In genomic region chr10:77434457-77435151, GRCm38 (mm10) we compare ENCODE assay signal across 8 mouse cellular contexts. TPM values are rescaled to one million over a fixed set of nuclear protein-coding genes. Genes with fewer than 3 reads are reported as not detected.
DNase-seq lines count a peak whose midpoint lies in the region; ATAC-seq lines count a peak whose summit lies in the region.

No protein-coding gene starts in this region.

- no peaks in the 10 kb centered on the region for H3K27me3 ChIP-seq in intestine, embryonic 15.5 days (replicated peaks)

- peak; percentile 46 for DNase-seq in adrenal gland, adult 2 months
- no peak for DNase-seq in adrenal gland, adult 18-20 months (ENCODE audit: low spot score in 2 of 2)
- peak; percentile 54 to 59 for DNase-seq in cerebellum, postnatal 10 days
- peak; percentile 98 for DNase-seq in heart, adult 11 months
- peak; percentile 84 to 88 for DNase-seq in left cerebral cortex, adult 9 months (ENCODE audit: low spot score in 2 of 2)
- peak; percentile 81 for DNase-seq in right cerebral cortex, postnatal 25 days
- DNase-seq in c-Kit-positive CD71-positive TER-119-positive erythroid progenitor cells, embryonic 14.5 days (ENCODE audit: low spot score): no peak

- 45% methylated on average over 18 of the region's 18 CpGs for WGBS in intestine, embryonic 15.5 days

- H3K4me2 ChIP-seq in intestine, embryonic 15.5 days (replicated peaks): peak overlapping the region; percentile 18

- peak overlapping the region; percentile 33; the same call in 1 of the 2 replicates for H3K27ac ChIP-seq in intestine, embryonic 15.5 days

- no peak overlapping the region for H3K4me3 ChIP-seq in intestine, embryonic 15.5 days (replicated peaks)

- H3K4me1 ChIP-seq in intestine, embryonic 15.5 days (replicated peaks): peaks cover 5% of the 10 kb centered on the region; the same call in 1 of the 2 replicates

- ATAC-seq in intestine, embryonic 15.5 days: no peak

- no peaks in the 10 kb centered on the region for H3K9me3 ChIP-seq in intestine, embryonic 15.5 days

- no peaks in the 10 kb centered on the region for H3K36me3 ChIP-seq in intestine, embryonic 15.5 days

- no peak overlapping the region for H3K9ac ChIP-seq in intestine, embryonic 15.5 days

RNA-seq across cellular contexts. Expression of gene Adarb1, which starts 16.5 kb away (rescaled TPM):
- total RNA-seq in adrenal gland, adult 2 months (2021): 10 to 100 TPM; 14.4 to 23.5 TPM
- polyA plus RNA-seq in adrenal gland, adult 2 months (2012; rRNA removed): 11.3 and 13.5 TPM in 2 replicates
- total RNA-seq in adrenal gland, adult 18-20 months (2021): 100 to 1,000 TPM in 1 of 2 experiments, 10 to 100 TPM in 1; 31.3 to 113 TPM
- polyA plus RNA-seq in intestine, embryonic 15.5 days (2015; fragmentation: Nextera tagmentation; extraction: Ambion mirVana): 4.4 and 5.8 TPM in 2 replicates

Comparison
In these comparisons a context has a peak if more than half of its experiments do, and no peak if none do; other contexts are left out.
1. DNase-seq: peak in adrenal gland, adult 2 months (single experiment), cerebellum, postnatal 10 days (2 of 2), heart, adult 11 months (single experiment), left cerebral cortex, adult 9 months (2 of 2) and right cerebral cortex, postnatal 25 days (single experiment); none in adrenal gland, adult 18-20 months (0 of 2) and c-Kit-positive CD71-positive TER-119-positive erythroid progenitor cells, embryonic 14.5 days (single experiment).